8 mouse cellular contexts compared by ENCODE assay signal in genomic region chr4:63307175-63308062, GRCm38 (mm10). TPM values are rescaled to one million over a fixed set of nuclear protein-coding genes. Genes with fewer than 3 reads are reported as not detected.
A peak's percentile ranks its signal among the peaks of the same experiment; 100 is the strongest.
DNase-seq lines count a peak whose midpoint lies in the region; ATAC-seq and TF ChIP-seq lines count a peak whose summit lies in the region.

No protein-coding gene starts in this region.

- intact Hi-C loops in heart, postnatal 10 days (cut with DNase I) = loop anchor here (1.0 kb wide), 1 partner anchor 91 kb away; no protein-coding TSS in a partner anchor

- no peak overlapping the region for H3K4me3 ChIP-seq in C2C12 (ENCODE audit: insufficient read depth, poor library complexity, severe bottlenecking)
- no peak overlapping the region for H3K4me3 ChIP-seq in forebrain, embryonic 10.5 days
- H3K4me3 ChIP-seq in liver, embryonic 14.5 days (ENCODE audit: insufficient read depth in 1 of 2, low read depth in 2 of 2, low read length in 2 of 2) = no peak overlapping the region
- H3K4me3 ChIP-seq in neural tube, embryonic 13.5 days = no peak overlapping the region
- no peak overlapping the region for H3K4me3 ChIP-seq in stomach, embryonic 16.5 days (replicated peaks; ENCODE audit: low read length)

- H3K9ac ChIP-seq in liver, embryonic 14.5 days (replicated peaks) = no peak overlapping the region
- no peak overlapping the region for H3K9ac ChIP-seq in neural tube, embryonic 13.5 days
- no peak overlapping the region for H3K9ac ChIP-seq in stomach, embryonic 16.5 days (ENCODE audit: low read length)

- peak; percentile 60 for TF ChIP-seq CTCF in C2C12 (IDR thresholded peaks at IDR 0.05; ENCODE audit: control insufficient read depth, insufficient read depth, insufficient read length)
- TF ChIP-seq CTCF in liver, embryonic 14.5 days (IDR thresholded peaks at IDR 0.05; ENCODE audit: low read depth) = peak; percentile 87

- TF ChIP-seq EP300 in liver, embryonic 14.5 days (IDR thresholded peaks at IDR 0.05; ENCODE audit: low read depth) = no peak

- 31% methylated on average over 21 of the region's 21 CpGs for WGBS in forebrain, embryonic 10.5 days
- WGBS in liver, embryonic 14.5 days (ENCODE audit: insufficient replicate concordance) = 23% methylated on average over 21 of the region's 21 CpGs
- WGBS in neural tube, embryonic 13.5 days = 35% methylated on average over 21 of the region's 21 CpGs
- 35% methylated on average over 21 of the region's 21 CpGs for WGBS in stomach, embryonic 16.5 days

- no peak overlapping the region for H3ac ChIP-seq in C2C12 (ENCODE audit: control insufficient read depth, insufficient read length, low read depth)

- no peak overlapping the region for H3K4me2 ChIP-seq in liver, embryonic 14.5 days (ENCODE audit: low read depth)
- no peak overlapping the region for H3K4me2 ChIP-seq in neural tube, embryonic 13.5 days
- H3K4me2 ChIP-seq in stomach, embryonic 16.5 days (ENCODE audit: low read depth, low read length) = no peak overlapping the region

- no peaks in the 10 kb centered on the region for H3K79me2 ChIP-seq in C2C12 (ENCODE audit: control insufficient read depth, insufficient read depth)

- H3K9me3 ChIP-seq in forebrain, embryonic 10.5 days = no peaks in the 10 kb centered on the region
- H3K9me3 ChIP-seq in liver, embryonic 14.5 days (ENCODE audit: control insufficient read depth, low read length) = no peaks in the 10 kb centered on the region
- no peaks in the 10 kb centered on the region for H3K9me3 ChIP-seq in neural tube, embryonic 13.5 days
- no peaks in the 10 kb centered on the region for H3K9me3 ChIP-seq in stomach, embryonic 16.5 days (replicated peaks; ENCODE audit: control insufficient read depth, low read length)

- ATAC-seq in liver, embryonic 14.5 days (ENCODE audit: insufficient read depth) = peak; percentile 47; the same call in 1 of the 2 replicates
- peak; percentile 75 for ATAC-seq in neural tube, embryonic 13.5 days (ENCODE audit: low read depth)
- peak; percentile 51 for ATAC-seq in stomach, embryonic 16.5 days (ENCODE audit: insufficient read depth, low FRiP score)

- H3K27ac ChIP-seq in forebrain, embryonic 10.5 days = no peak overlapping the region
- H3K27ac ChIP-seq in liver, embryonic 14.5 days = no peak overlapping the region
- no peak overlapping the region for H3K27ac ChIP-seq in neural tube, embryonic 13.5 days (replicated peaks)
- H3K27ac ChIP-seq in stomach, embryonic 16.5 days (ENCODE audit: low read length) = no peak overlapping the region

- H3K27me3 ChIP-seq in C2C12 (ENCODE audit: control insufficient read depth, insufficient read depth, insufficient read length) = peaks cover 25% of the 10 kb centered on the region
- H3K27me3 ChIP-seq in forebrain, embryonic 10.5 days (ENCODE audit: poor library complexity, severe bottlenecking) = no peaks in the 10 kb centered on the region
- H3K27me3 ChIP-seq in liver, embryonic 14.5 days (ENCODE audit: control insufficient read depth, insufficient read depth, low read length) = no peaks in the 10 kb centered on the region
- no peaks in the 10 kb centered on the region for H3K27me3 ChIP-seq in neural tube, embryonic 13.5 days
- no peaks in the 10 kb centered on the region for H3K27me3 ChIP-seq in stomach, embryonic 16.5 days (ENCODE audit: control insufficient read depth, insufficient read depth, low read length)

- no peaks in the 10 kb centered on the region for H3K36me3 ChIP-seq in C2C12 (ENCODE audit: control insufficient read depth, insufficient read depth)
- no peaks in the 10 kb centered on the region for H3K36me3 ChIP-seq in forebrain, embryonic 10.5 days (replicated peaks)
- no peaks in the 10 kb centered on the region for H3K36me3 ChIP-seq in liver, embryonic 14.5 days (replicated peaks; ENCODE audit: control insufficient read depth, insufficient read depth, low read depth)
- H3K36me3 ChIP-seq in neural tube, embryonic 13.5 days = no peaks in the 10 kb centered on the region
- 0 out of 2 replicates have a peak, but pooled peaks cover 8% of the 10 kb centered on the region for H3K36me3 ChIP-seq in stomach, embryonic 16.5 days (ENCODE audit: control insufficient read depth, insufficient read depth, low read length)

- H3K79me3 ChIP-seq in C2C12 (ENCODE audit: low read depth) = no peaks in the 10 kb centered on the region

- H3K4me1 ChIP-seq in forebrain, embryonic 10.5 days = peaks cover 2% of the 10 kb centered on the region; the same call in 1 of the 2 replicates
- no peaks in the 10 kb centered on the region for H3K4me1 ChIP-seq in liver, embryonic 14.5 days (replicated peaks; ENCODE audit: control insufficient read depth in 2 of 2, insufficient read depth in 2 of 2, low read length in 1 of 2)
- no peaks in the 10 kb centered on the region for H3K4me1 ChIP-seq in neural tube, embryonic 13.5 days (replicated peaks)
- no peaks in the 10 kb centered on the region for H3K4me1 ChIP-seq in stomach, embryonic 16.5 days (ENCODE audit: control insufficient read depth, insufficient read depth, low read length)

- DNase-seq in c-Kit-negative CD71-positive TER-119-positive erythroid progenitor cells, embryonic 14.5 days (ENCODE audit: low read depth, low spot score) = peak; percentile 35
- DNase-seq in forebrain, embryonic 10.5 days (ENCODE audit: extremely low spot score, low spot score) = peak; percentile 83
- peak; percentile 90 to 93 for DNase-seq in heart, postnatal 10 days
- DNase-seq in kidney, postnatal 36 days = peak; percentile 92 to 97
- DNase-seq in liver, embryonic 14.5 days (ENCODE audit: low read depth in 3 of 3, low spot score in 3 of 3) = peak; percentile 30 to 43 (median 36)

TF ChIP-seq in C2C12, 6 proteins besides CTCF, POLR2A, EP300 and RAD21:
- TF ChIP-seq CEBPB (IDR thresholded peaks at IDR 0.05; ENCODE audit: low read depth) (no peak), FOSL1 (IDR thresholded peaks at IDR 0.05; ENCODE audit: insufficient read depth, low read length, poor library complexity, severe bottlenecking) (no peak), MAX (IDR thresholded peaks at IDR 0.05) (no peak), USF1 (IDR thresholded peaks at IDR 0.05; ENCODE audit: low read depth) (no peak), MYOD1 (IDR thresholded peaks at IDR 0.05; ENCODE audit: control insufficient read depth, insufficient read length, low read depth) (no peak), MYOG (IDR thresholded peaks at IDR 0.05; ENCODE audit: control insufficient read depth, extremely low read depth, insufficient read length) (no peak)

RNA-seq across cellular contexts. Expression of gene Orm1, which starts 36.9 kb away (rescaled TPM):
- 0.05 TPM for polyA plus RNA-seq in C2C12 (2012; fragmentation: generic; extraction: Trizol)
- not detected in 2 replicates for polyA plus RNA-seq in forebrain, embryonic 10.5 days (2016; fragmentation: Nextera tagmentation; extraction: Ambion mirVana)
- under 1 TPM in 1 of 2 experiments, not detected in 1; 0.35 TPM for total RNA-seq in heart, postnatal 10 days (2021)
- not detected in 2 replicates for polyA plus RNA-seq in liver, embryonic 14.5 days (2012; rRNA removed)
- not detected in 2 replicates for polyA plus RNA-seq in liver, embryonic 14.5 days (2014; fragmentation: Nextera tagmentation; extraction: Ambion mirVana)
- polyA plus RNA-seq in neural tube, embryonic 13.5 days (2015; fragmentation: Nextera tagmentation; extraction: Ambion mirVana) = not detected in 2 replicates
- polyA plus RNA-seq in stomach, embryonic 16.5 days (2015; fragmentation: Nextera tagmentation; extraction: Ambion mirVana) = 0.23 TPM in 1 of 2 replicates, not detected in the other

RNA-seq across cellular contexts. Expression of gene Orm3, which starts 48.5 kb away (rescaled TPM):
- polyA plus RNA-seq in C2C12 (2012; fragmentation: generic; extraction: Trizol) = not detected
- polyA plus RNA-seq in forebrain, embryonic 10.5 days (2016; fragmentation: Nextera tagmentation; extraction: Ambion mirVana) = not detected in 2 replicates
- under 1 TPM in 1 of 2 experiments, not detected in 1; 0.60 TPM for total RNA-seq in heart, postnatal 10 days (2021)
- polyA plus RNA-seq in liver, embryonic 14.5 days (2012; rRNA removed) = not detected in 2 replicates
- not detected in 2 replicates for polyA plus RNA-seq in liver, embryonic 14.5 days (2014; fragmentation: Nextera tagmentation; extraction: Ambion mirVana)
- polyA plus RNA-seq in neural tube, embryonic 13.5 days (2015; fragmentation: Nextera tagmentation; extraction: Ambion mirVana) = not detected in 2 replicates
- polyA plus RNA-seq in stomach, embryonic 16.5 days (2015; fragmentation: Nextera tagmentation; extraction: Ambion mirVana) = not detected in 2 replicates

RNA-seq across cellular contexts. Expression of gene Orm2, which starts 54.8 kb away (rescaled TPM):
- polyA plus RNA-seq in C2C12 (2012; fragmentation: generic; extraction: Trizol) = not detected
- polyA plus RNA-seq in forebrain, embryonic 10.5 days (2016; fragmentation: Nextera tagmentation; extraction: Ambion mirVana) = not detected in 2 replicates
- not detected for total RNA-seq in heart, postnatal 10 days (2021)
- polyA plus RNA-seq in liver, embryonic 14.5 days (2012; rRNA removed) = not detected in 2 replicates
- polyA plus RNA-seq in liver, embryonic 14.5 days (2014; fragmentation: Nextera tagmentation; extraction: Ambion mirVana) = not detected in 2 replicates
- not detected in 2 replicates for polyA plus RNA-seq in neural tube, embryonic 13.5 days (2015; fragmentation: Nextera tagmentation; extraction: Ambion mirVana)
- polyA plus RNA-seq in stomach, embryonic 16.5 days (2015; fragmentation: Nextera tagmentation; extraction: Ambion mirVana) = not detected in 2 replicates

Comparison
In these comparisons a context has a peak if more than half of its experiments do, and no peak if none do; other contexts are left out.
1. DNase-seq: peak in every context shown above with its lines; median percentile 94 in kidney, postnatal 36 days; 92 in heart, postnatal 10 days; 83 in forebrain, embryonic 10.5 days; 36 in liver, embryonic 14.5 days; 35 in c-Kit-negative CD71-positive TER-119-positive erythroid progenitor cells, embryonic 14.5 days.